Mouse (Mus musculus) brain, embryonic 18.5 days (tissue): Measurements from ENCODE around the gene Bud31.
"Not testable (repeated sequence)": the region's sequence is repeated elsewhere in the genome, so short reads cannot be mapped to it uniquely, and the experiment has no call there.

Experiments
- DNase-seq: peaks from one replicate; pipeline ENCODE4 v3.0.0-alpha.2; 2012; ENCODE audit warnings: low read depth, low spot score

Gene Bud31

GRCm38 (mm10) chr5:145129124-145129523 is 11.0 kb upstream of the Bud31 start:
- DNase-seq, result no peak

- DNase-seq, result not testable (repeated sequence)
Measured at GRCm38 (mm10) chr5:145129773-145130172, 10.4 kb upstream of the Bud31 start.

- DNase-seq, result no peak
Measured at GRCm38 (mm10) chr5:145130191-145130590, 10.0 kb upstream of the Bud31 start.

- no peak for DNase-seq
Measured at GRCm38 (mm10) chr5:145130995-145131394, 9.2 kb upstream of the Bud31 start.

- DNase-seq, result not testable (repeated sequence)
Measured at GRCm38 (mm10) chr5:145133275-145133674, 6.9 kb upstream of the Bud31 start.

GRCm38 (mm10) chr5:145138836-145139235 is 1.3 kb upstream of the Bud31 start:
- no peak for DNase-seq

GRCm38 (mm10) chr5:145140611-145141010 is 449 bp downstream of the Bud31 start:
- DNase-seq, result no peak

- no peak for DNase-seq
Measured at GRCm38 (mm10) chr5:145147748-145148147, 7.6 kb downstream of the Bud31 start.

- no peak for DNase-seq
Measured at GRCm38 (mm10) chr5:145149294-145149693, 9.1 kb downstream of the Bud31 start.

GRCm38 (mm10) chr5:145152690-145153089 is 12.5 kb downstream of the Bud31 start:
- no peak for DNase-seq

- no peak for DNase-seq
Measured at GRCm38 (mm10) chr5:145161361-145161760, 21.2 kb downstream of the Bud31 start.

GRCm38 (mm10) chr5:145164710-145165109 is 24.5 kb downstream of the Bud31 start:
- no peak for DNase-seq

- DNase-seq, result no peak
Measured at GRCm38 (mm10) chr5:145165184-145165583, 25.0 kb downstream of the Bud31 start.

- peak; percentile 97 for DNase-seq
Measured at GRCm38 (mm10) chr5:145166536-145167305, 26.6 kb downstream of the Bud31 start, which contains the start of the genes Ptcd1 and Cpsf4. TSS of gene Ptcd1 (minus strand) at chr5:145167108. TSS of gene Cpsf4 (plus strand) at chr5:145167213.

GRCm38 (mm10) chr5:145167306-145167661 is 27.1 kb downstream of the Bud31 start:
- DNase-seq, result no peak

- no peak for DNase-seq
Measured at GRCm38 (mm10) chr5:145178461-145178980, 38.4 kb downstream of the Bud31 start.

- no peak for DNase-seq
Measured at GRCm38 (mm10) chr5:145185244-145185643, 45.1 kb downstream of the Bud31 start.

- no peak for DNase-seq
Measured at GRCm38 (mm10) chr5:145189416-145189815, 49.3 kb downstream of the Bud31 start.

- no peak for DNase-seq
Measured at GRCm38 (mm10) chr5:145190373-145190772, 50.2 kb downstream of the Bud31 start.

GRCm38 (mm10) chr5:145190875-145191798 is 51.0 kb downstream of the Bud31 start:
- peak; percentile 80 for DNase-seq

- no peak for DNase-seq
Measured at GRCm38 (mm10) chr5:145191962-145192361, 51.8 kb downstream of the Bud31 start, which contains the start of gene Atp5j2. TSS of gene Atp5j2 (minus strand) at chr5:145192062.
